Mouse (Mus musculus): ENCODE results near the gene Lamc2.

DNA sequence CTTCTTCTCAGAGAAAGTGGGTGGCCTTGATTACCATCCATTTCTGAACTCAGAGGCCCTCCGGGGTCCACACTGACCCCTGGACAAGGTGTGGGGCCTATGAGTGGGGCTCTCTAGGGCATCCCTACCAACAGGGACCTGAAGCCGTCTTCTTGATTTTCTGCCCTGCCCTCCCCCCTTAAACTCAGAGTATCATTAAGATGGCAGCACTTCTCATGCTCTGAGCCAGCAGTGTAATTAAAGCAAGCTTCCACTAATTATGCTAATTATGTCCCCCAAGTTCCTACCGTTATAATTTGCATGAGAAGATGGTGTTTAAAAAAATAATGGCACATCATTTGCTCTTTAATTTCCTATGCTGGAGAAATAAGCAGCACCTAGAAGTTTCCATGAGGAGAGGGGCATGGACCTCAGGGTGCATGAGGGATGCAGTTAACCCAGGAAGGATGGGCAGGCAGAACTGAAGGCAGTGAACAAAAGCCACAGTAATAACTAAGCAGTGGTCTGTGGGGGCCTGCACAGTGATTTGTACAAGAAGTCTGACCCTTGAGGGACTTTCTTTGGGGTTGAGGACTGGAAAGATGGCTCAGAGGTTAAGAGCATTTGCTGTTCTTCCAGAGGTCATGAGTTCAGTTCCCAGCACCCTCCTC, 111.0 kb downstream of the Lamc2 start:
- TF ChIP-seq CTCF (IDR thresholded peaks at IDR 0.05; ENCODE audit: low read depth), result no peak
- TF ChIP-seq EP300 (IDR thresholded peaks at IDR 0.05; ENCODE audit: low read depth), result no peak
